Mouse (Mus musculus) stomach, postnatal 0 days (tissue): ENCODE measurements at regions not wholly inside any gene's neighbourhood (a gene's known extent, or its start where the extent isn't known, plus 50 kb on each side); places are given as distances from the start of the nearest gene placed in this dataset.
A peak's percentile ranks its signal among the peaks of the same experiment; 100 is the strongest.

Experiments
- ATAC-seq: fragments of 200-750 bp; cut with Nextera tagmentation; 2 replicates; pipeline ENCODE4 v1.8.0; 2017; ENCODE audit not compliant: low FRiP score, low TSS enrichment
- DNase-seq: peaks from one replicate; pipeline ENCODE4 v3.0.0-alpha.2; 2016; ENCODE audit warnings: low spot score
- H3K27ac ChIP-seq: fragments of 300-500 bp; sonication (generic); replicated peaks from 2 replicates; pipeline ENCODE4 v1.5.1; 2014; ENCODE audit warnings: mild to moderate bottlenecking, control low read depth
- H3K27me3 ChIP-seq: fragments of 300-500 bp; sonication (generic); 2 replicates; pipeline ENCODE4 v1.6.1; 2014; ENCODE audit warnings: low read length; ENCODE audit not compliant: control insufficient read depth, insufficient read depth
- H3K36me3 ChIP-seq: fragments of 300-500 bp; sonication (generic); 2 replicates; pipeline ENCODE4 v1.6.1; 2014; ENCODE audit warnings: low read length, mixed read lengths; ENCODE audit not compliant: control insufficient read depth, insufficient read depth
- H3K4me1 ChIP-seq: fragments of 300-500 bp; sonication (generic); replicated peaks from 2 replicates; pipeline ENCODE4 v1.6.1; 2014; ENCODE audit warnings: antibody characterized with exemption; ENCODE audit not compliant: control insufficient read depth, insufficient read depth
- H3K4me2 ChIP-seq: fragments of 300-500 bp; sonication (generic); replicated peaks from 2 replicates; pipeline ENCODE4 v1.6.1; 2014; ENCODE audit warnings: low read depth, mild to moderate bottlenecking, control low read depth, moderate library complexity
- H3K4me3 ChIP-seq: fragments of 300-500 bp; sonication (generic); 2 replicates; pipeline ENCODE4 v1.5.1; 2014; ENCODE audit warnings: low read depth, low read length, control low read depth
- H3K9ac ChIP-seq: fragments of 300-500 bp; sonication (generic); 2 replicates; pipeline ENCODE4 v1.6.1; 2014; ENCODE audit warnings: mild to moderate bottlenecking, low read length, control low read depth, mixed read lengths
- H3K9me3 ChIP-seq: fragments of 300-500 bp; sonication (generic); 2 replicates; pipeline ENCODE4 v1.6.1; 2016; ENCODE audit warnings: low read length; ENCODE audit not compliant: control insufficient read depth
- CTCF ChIP-seq: IDR thresholded peaks from 2 replicates; pipeline ENCODE4 v1.5.1; 2016; ENCODE audit warnings: antibody characterized with exemption, low read depth, mild to moderate bottlenecking, moderate library complexity
- EP300 ChIP-seq: optimal IDR thresholded peaks from 2 replicates; pipeline ENCODE3; 2016; ENCODE audit warnings: antibody characterized with exemption
- WGBS: fragments of 180-500 bp; shearing (Covaris S2); extraction: QIAGEN DNeasy Blood & Tissue Kit; methylation state at CpG from one replicate; pipeline ENCODE4 v1.1.7; 2014; 5-methylcytosine and 5-hydroxymethylcytosine counted together

DNA sequence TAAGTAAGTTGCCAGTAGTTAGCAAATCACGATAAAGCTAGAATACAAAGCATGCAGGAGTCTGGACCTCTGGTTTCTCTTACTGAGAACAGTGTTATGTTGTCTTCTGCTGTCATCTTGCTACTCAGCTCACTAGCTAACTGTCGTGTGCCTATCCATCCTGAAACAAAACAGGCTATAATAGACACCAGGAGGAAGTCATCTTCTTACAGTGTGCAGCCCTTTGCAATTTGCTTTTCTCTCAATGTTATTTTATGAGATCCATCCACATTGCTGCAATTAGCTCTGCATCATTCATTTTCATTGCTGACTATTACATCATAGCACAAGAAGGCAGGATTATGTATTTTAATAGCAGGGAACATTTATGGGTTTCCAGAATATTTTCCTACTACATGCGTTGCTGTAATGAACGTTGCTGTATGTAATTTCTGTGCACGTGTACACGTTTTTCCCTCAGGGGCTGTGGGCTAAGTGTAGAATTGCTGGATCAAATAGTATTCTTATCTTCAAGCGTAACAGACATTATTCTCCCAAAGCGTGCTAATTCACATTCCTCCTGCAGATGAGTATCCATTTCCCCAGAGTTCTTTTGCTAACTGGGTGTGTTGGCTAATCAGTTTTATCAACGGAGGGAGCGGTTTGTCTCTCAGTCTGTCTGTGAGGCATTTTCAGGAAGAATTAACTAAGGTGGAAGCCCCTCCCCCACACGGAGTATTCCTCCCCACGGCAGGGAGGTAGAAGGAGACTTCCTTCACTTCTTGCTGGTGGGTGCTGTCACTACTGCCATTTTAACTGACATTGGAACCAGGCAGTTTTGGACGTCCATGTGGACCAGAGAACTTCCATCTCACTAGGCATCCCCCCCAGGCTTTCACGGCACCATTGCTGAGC lies 139.1 kb upstream of the Tyw5 start:
- no peak for TF ChIP-seq CTCF
- H3K4me2 ChIP-seq, result no peak overlapping the region
- 47% methylated on average over 14 of the region's 14 CpGs for WGBS
- H3K27ac ChIP-seq, result no peak overlapping the region
- no peaks in the 10 kb centered on the region for H3K4me1 ChIP-seq
- no peaks in the 10 kb centered on the region for H3K9me3 ChIP-seq
- no peak overlapping the region for H3K4me3 ChIP-seq
- no peak for DNase-seq
- H3K27me3 ChIP-seq, result no peaks in the 10 kb centered on the region
- H3K36me3 ChIP-seq, result no peaks in the 10 kb centered on the region
- no peak overlapping the region for H3K9ac ChIP-seq
- ATAC-seq, result no peak

DNA sequence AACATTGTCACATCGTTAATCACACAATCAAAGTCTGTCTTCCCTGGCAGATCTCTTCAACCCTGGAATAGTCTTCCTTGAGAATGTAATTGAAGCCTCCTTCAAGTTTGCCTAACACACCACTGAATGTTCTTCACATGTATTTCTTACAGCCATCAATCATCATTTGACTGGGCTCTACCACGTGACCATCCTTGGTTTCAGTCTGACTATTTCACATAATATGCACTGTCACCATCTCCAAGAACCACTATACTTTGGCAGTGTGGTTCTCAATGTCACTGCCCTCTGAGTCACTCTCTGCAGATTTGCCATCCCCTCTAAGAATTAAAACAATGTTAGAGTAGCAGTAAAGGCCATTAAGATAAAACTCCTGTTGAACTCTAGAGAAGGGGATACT lies 154.6 kb upstream of the Tyw5 start:
- 75% methylated on average over 2 of the region's 2 CpGs for WGBS

DNA sequence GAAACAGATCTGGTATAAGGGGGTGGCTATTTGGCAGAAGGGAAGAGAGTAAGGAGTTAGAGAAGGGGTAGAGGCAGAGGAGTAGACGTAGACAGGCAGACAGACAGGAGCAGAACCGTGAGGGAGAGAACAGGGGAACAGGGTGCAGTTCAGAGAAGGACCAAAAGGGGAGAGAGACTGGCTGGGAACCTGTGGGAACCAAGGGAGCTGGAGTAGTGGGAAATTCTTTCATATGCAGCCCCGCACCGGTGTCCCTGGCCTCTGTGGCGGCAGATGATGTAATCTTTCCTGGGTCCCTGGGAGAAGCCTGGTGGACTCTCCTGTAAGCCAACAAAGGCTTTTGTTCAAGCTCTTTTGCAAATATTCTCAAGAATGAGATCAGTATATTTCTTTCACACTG lies 157.8 kb upstream of the Tyw5 start:
- no peak for DNase-seq

More for the DNA sequence above, 154.6 kb upstream of the Tyw5 start:
- Histone ChIP-seq H3K36me3 (no peaks in the 10 kb centered on the region), H3K4me3 (no peak overlapping the region), H3K27ac (no peak overlapping the region), H3K9ac (no peak overlapping the region), H3K27me3 (no peaks in the 10 kb centered on the region), H3K4me2 (no peak overlapping the region), H3K4me1 (no peaks in the 10 kb centered on the region), H3K9me3 (no peaks in the 10 kb centered on the region)
- DNase-seq (no peak), ATAC-seq (no peak)
- TF ChIP-seq CTCF (no peak), EP300 (no peak)

DNA sequence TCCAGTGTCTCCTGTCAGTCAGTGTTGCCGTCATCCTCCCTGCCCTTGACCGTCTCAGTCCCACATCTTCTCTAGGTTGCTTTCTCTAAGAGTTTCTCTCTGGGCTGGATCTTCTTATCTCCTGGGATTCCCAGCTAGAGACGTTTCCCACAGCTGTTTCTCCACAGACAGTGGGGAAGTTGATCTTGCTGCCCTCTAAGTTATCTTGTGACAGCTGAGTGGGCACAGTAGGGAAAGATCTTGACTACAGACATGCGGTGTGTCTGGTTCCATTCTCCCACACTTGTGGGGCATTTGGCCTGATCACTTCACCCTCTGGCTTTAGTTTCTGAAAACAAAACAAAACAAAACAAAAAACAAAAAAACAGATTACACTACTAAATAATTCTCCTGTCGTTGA lies 165.2 kb upstream of the Tyw5 start:
- Histone ChIP-seq H3K4me3 (no peak overlapping the region), H3K9me3 (no peaks in the 10 kb centered on the region; the same call in 1 of the 2 replicates), H3K9ac (no peak overlapping the region), H3K27me3 (no peaks in the 10 kb centered on the region), H3K4me2 (no peak overlapping the region), H3K27ac (no peak overlapping the region), H3K4me1 (no peaks in the 10 kb centered on the region), H3K36me3 (no peaks in the 10 kb centered on the region)
- 68% methylated on average over 5 of the region's 5 CpGs for WGBS
- DNase-seq (no peak), ATAC-seq (no peak)
- no peak for TF ChIP-seq EP300
- no peak for TF ChIP-seq CTCF

More for the DNA sequence above, 157.8 kb upstream of the Tyw5 start:
- no peaks in the 10 kb centered on the region for H3K27me3 ChIP-seq
- H3K4me2 ChIP-seq, result no peak overlapping the region
- H3K9me3 ChIP-seq, result no peaks in the 10 kb centered on the region; the same call in 1 of the 2 replicates
- H3K9ac ChIP-seq, result no peak overlapping the region
- no peak for ATAC-seq
- TF ChIP-seq EP300, result no peak
- 0 out of 2 replicates have a peak, but pooled peaks have one; percentile 16 for TF ChIP-seq CTCF
- H3K4me3 ChIP-seq, result no peak overlapping the region
- H3K27ac ChIP-seq, result no peak overlapping the region
- no peaks in the 10 kb centered on the region for H3K4me1 ChIP-seq
- H3K36me3 ChIP-seq, result no peaks in the 10 kb centered on the region
- 43% methylated on average over 5 of the region's 5 CpGs for WGBS

DNA sequence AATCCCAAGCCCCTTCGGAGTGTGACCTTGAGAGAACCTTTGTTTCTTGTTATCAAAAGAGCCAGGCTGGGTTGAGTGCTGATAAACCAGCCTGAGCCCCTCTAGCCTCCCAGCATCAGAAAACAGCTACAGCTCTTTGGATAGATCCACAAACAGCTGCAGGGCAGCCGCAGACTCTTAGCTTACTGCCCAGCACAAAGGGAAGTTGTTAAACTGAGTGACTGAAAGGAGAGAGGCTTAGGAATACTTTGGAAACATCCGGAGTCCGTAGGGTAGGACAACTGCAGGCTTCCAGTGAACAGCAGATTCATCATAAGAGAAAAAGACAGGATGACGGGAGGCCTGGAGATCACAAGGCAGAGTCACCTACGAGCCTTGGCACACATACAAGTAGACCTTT lies 166.9 kb upstream of the Tyw5 start:
- Histone ChIP-seq H3K4me3 (no peak overlapping the region), H3K4me1 (no peaks in the 10 kb centered on the region), H3K9ac (no peak overlapping the region), H3K4me2 (no peak overlapping the region), H3K27me3 (no peaks in the 10 kb centered on the region), H3K27ac (no peak overlapping the region), H3K36me3 (no peaks in the 10 kb centered on the region), H3K9me3 (no peaks in the 10 kb centered on the region)
- WGBS, result 53% methylated on average over 6 of the region's 6 CpGs
- no peak for TF ChIP-seq CTCF
- no peak for TF ChIP-seq EP300
- DNase-seq, result no peak
- no peak for ATAC-seq

DNA sequence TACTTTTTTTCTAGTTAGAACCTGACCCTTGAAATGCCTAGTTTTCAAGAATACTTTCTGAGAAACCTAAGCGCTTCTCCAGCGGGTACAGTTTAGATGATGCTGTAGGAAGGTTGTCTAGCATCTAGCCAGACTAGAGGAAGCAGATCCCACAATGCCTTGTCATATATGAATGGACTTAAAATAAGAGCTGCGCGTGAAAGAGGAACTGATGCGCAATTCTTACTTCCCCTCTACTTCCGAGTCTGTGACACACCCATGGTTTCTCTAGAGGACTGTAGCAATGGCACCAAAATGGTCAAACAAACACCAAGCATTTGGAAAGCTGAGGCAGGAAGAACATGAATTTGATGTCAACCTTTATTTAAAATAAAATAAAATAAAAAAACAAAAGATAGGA lies 167.6 kb upstream of the Tyw5 start:
- H3K4me3 ChIP-seq, result no peak overlapping the region
- H3K4me2 ChIP-seq, result no peak overlapping the region
- 89% methylated on average over 6 of the region's 6 CpGs for WGBS
- no peak overlapping the region for H3K9ac ChIP-seq
- H3K27ac ChIP-seq, result no peak overlapping the region
- no peaks in the 10 kb centered on the region for H3K36me3 ChIP-seq
- ATAC-seq (no peak), DNase-seq (no peak)
- TF ChIP-seq EP300, result no peak
- TF ChIP-seq CTCF, result no peak
- H3K4me1 ChIP-seq, result no peaks in the 10 kb centered on the region
- H3K27me3 ChIP-seq, result no peaks in the 10 kb centered on the region
- no peaks in the 10 kb centered on the region for H3K9me3 ChIP-seq
